ENCODE assay signal across 14 mouse cellular contexts in the genomic region with DNA sequence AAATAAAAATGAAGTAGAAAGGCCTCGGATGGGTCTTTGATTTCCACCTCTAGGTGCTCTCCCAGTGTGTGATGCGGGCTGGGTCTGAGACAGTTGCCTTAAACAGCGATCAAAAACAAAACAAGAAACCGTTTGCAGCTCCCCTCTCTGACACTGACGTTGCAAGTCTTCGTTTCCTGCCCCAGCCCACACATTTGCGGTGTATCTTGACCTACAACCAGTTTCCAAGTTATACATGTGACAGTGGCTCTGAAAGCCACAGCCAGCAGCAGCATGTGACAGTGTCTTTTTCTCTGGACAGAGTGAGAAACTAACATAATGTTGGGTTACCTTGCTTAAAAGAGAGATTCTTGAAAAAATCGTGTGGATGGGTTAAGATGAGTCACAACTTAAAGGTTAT. TPM values are rescaled to one million over a fixed set of nuclear protein-coding genes. Genes with fewer than 3 reads are reported as not detected.
A peak's percentile ranks its signal among the peaks of the same experiment; 100 is the strongest.
DNase-seq lines count a peak whose midpoint lies in the region; ATAC-seq and TF ChIP-seq lines count a peak whose summit lies in the region.
"Had no signal": no experiment of that assay in that cellular context is flagged by ENCODE, and none has a peak within 500 bp of the region (broad histone marks: within the 10 kb centered on the region; RNA-seq: fewer than 3 reads in every experiment).

No protein-coding gene starts in this region.

- H3K27ac ChIP-seq in forebrain, embryonic 13.5 days: no peak overlapping the region
- H3K27ac ChIP-seq: heart, embryonic 15.5 days; intestine, embryonic 15.5 days; neural tube, embryonic 13.5 days had no signal

- H3K4me1 ChIP-seq in G1E (ENCODE audit: insufficient read depth, low read depth, low read length): peaks cover 31% of the 10 kb centered on the region
- H3K4me1 ChIP-seq in forebrain, embryonic 13.5 days: peaks cover 21% of the 10 kb centered on the region

- H3K36me3 ChIP-seq in G1E (replicated peaks): peaks cover 2% of the 10 kb centered on the region
- no peaks in the 10 kb centered on the region for H3K36me3 ChIP-seq in forebrain, embryonic 13.5 days (ENCODE audit: poor library complexity, severe bottlenecking)
- H3K36me3 ChIP-seq: heart, embryonic 15.5 days; intestine, embryonic 15.5 days had no signal

- WGBS in forebrain, embryonic 13.5 days: 81% methylated on average over 8 of the region's 8 CpGs

- peak; percentile 71 for DNase-seq in A20 (ENCODE audit: low read depth, low spot score)
- no peak for DNase-seq in G1E (ENCODE audit: low spot score)
- peak; percentile 29 for DNase-seq in lung, postnatal 14 days
- DNase-seq in spleen, postnatal 36 days (ENCODE audit: low spot score in 2 of 2): peak; percentile 69
- DNase-seq in gastrocnemius, adult 8-10 months (ENCODE audit: low spot score in 2 of 2): no peak
- no peak for DNase-seq in layer of hippocampus, adult 8-10 months (ENCODE audit: low spot score in 2 of 2)
- DNase-seq: cerebellum, adult 9-11 months; kidney, postnatal 4 days; left cerebral cortex, postnatal 4 days; right cerebral cortex, postnatal 14 days had no signal

- ATAC-seq in G1E (ENCODE audit: extremely low read depth, insufficient number of reproducible peaks, low FRiP score, poor library complexity, severe bottlenecking): peak; percentile 45; the same call in 1 of the 2 replicates
- no peak for ATAC-seq in forebrain, embryonic 13.5 days
- ATAC-seq: intestine, embryonic 15.5 days had no signal

- H3K9me3 ChIP-seq in G1E (replicated peaks): no peaks in the 10 kb centered on the region
- H3K9me3 ChIP-seq in forebrain, embryonic 13.5 days (replicated peaks): no peaks in the 10 kb centered on the region
- H3K9me3 ChIP-seq: heart, embryonic 15.5 days; intestine, embryonic 15.5 days; neural tube, embryonic 13.5 days had no signal

- no peak overlapping the region for H3K9ac ChIP-seq in forebrain, embryonic 13.5 days
- H3K9ac ChIP-seq: heart, embryonic 15.5 days; intestine, embryonic 15.5 days; neural tube, embryonic 13.5 days had no signal

- H3K4me3 ChIP-seq in G1E (ENCODE audit: low read depth, low read length): no peak overlapping the region
- no peak overlapping the region for H3K4me3 ChIP-seq in forebrain, embryonic 13.5 days
- H3K4me3 ChIP-seq: heart, embryonic 15.5 days; intestine, embryonic 15.5 days; neural tube, embryonic 13.5 days had no signal

- H3K4me2 ChIP-seq in forebrain, embryonic 13.5 days: no peak overlapping the region
- H3K4me2 ChIP-seq: heart, embryonic 15.5 days; intestine, embryonic 15.5 days; neural tube, embryonic 13.5 days had no signal

- H3K27me3 ChIP-seq in G1E (ENCODE audit: insufficient read depth, low read length): peaks cover 23% of the 10 kb centered on the region
- peaks cover 8% of the 10 kb centered on the region for H3K27me3 ChIP-seq in forebrain, embryonic 13.5 days
- H3K27me3 ChIP-seq: heart, embryonic 15.5 days; intestine, embryonic 15.5 days had no signal

- no peak for TF ChIP-seq CTCF in G1E (IDR thresholded peaks at IDR 0.05; ENCODE audit: low read depth, low read length)

RNA-seq across cellular contexts. Expression of a gene that starts 1.2 kb away (rescaled TPM):
- total RNA-seq in G1E (2014; fragmentation: Nextera tagmentation) (not detected in 2 replicates), G1E (2017) (1.9 and 2.5 TPM in 2 replicates)
- polyA plus RNA-seq in G1E (2012): not detected in 2 replicates
- polyA plus RNA-seq in forebrain, embryonic 13.5 days (2015; fragmentation: Nextera tagmentation; extraction: Ambion mirVana): 0.29 and 0.31 TPM in 2 replicates
- under 1 TPM in 1 of 4 experiments, not detected in 3; 0.18 TPM for total RNA-seq in gastrocnemius, adult 8-10 months (2022)
- total RNA-seq in layer of hippocampus, adult 8-10 months (2022): not detected
- total RNA-seq: left cerebral cortex, postnatal 4 days had no signal
- polyA plus RNA-seq: neural tube, embryonic 13.5 days had no signal

RNA-seq across cellular contexts. Expression of a gene that starts 2.3 kb away (rescaled TPM):
- total RNA-seq in G1E (2014; fragmentation: Nextera tagmentation) (4.1 and 18.0 TPM in 2 replicates), G1E (2017) (17.9 and 22.4 TPM in 2 replicates)
- polyA plus RNA-seq in G1E (2012): 1.3 and 2.1 TPM in 2 replicates
- polyA plus RNA-seq in forebrain, embryonic 13.5 days (2015; fragmentation: Nextera tagmentation; extraction: Ambion mirVana): 53.5 and 56.3 TPM in 2 replicates
- 10 to 100 TPM; 12.1 to 18.0 (median 12.7) TPM for total RNA-seq in gastrocnemius, adult 8-10 months (2022)
- 10 to 100 TPM; 54.8 to 74.2 (median 64.4) TPM for total RNA-seq in layer of hippocampus, adult 8-10 months (2022)

RNA-seq across cellular contexts. Expression of a gene that starts 40.5 kb away (rescaled TPM):
- 39.8 and 60.5 TPM in 2 replicates for total RNA-seq in G1E (2014; fragmentation: Nextera tagmentation)
- 58.6 and 59.5 TPM in 2 replicates for total RNA-seq in G1E (2017)
- 45.4 and 66.4 TPM in 2 replicates for polyA plus RNA-seq in G1E (2012)
- polyA plus RNA-seq in forebrain, embryonic 13.5 days (2015; fragmentation: Nextera tagmentation; extraction: Ambion mirVana): 171 and 175 TPM in 2 replicates
- 10 to 100 TPM; 14.0 to 18.6 (median 15.6) TPM for total RNA-seq in gastrocnemius, adult 8-10 months (2022)
- 100 to 1,000 TPM; 106 to 118 (median 114) TPM for total RNA-seq in layer of hippocampus, adult 8-10 months (2022)

Comparison
In these comparisons a context has a peak if more than half of its experiments do, and no peak if none do; other contexts are left out.
1. DNase-seq: peak in A20 (single experiment), lung, postnatal 14 days (single experiment) and spleen, postnatal 36 days (2 of 2); none in G1E (single experiment), gastrocnemius, adult 8-10 months (0 of 2) and layer of hippocampus, adult 8-10 months (0 of 2).